Mouse (Mus musculus): Measurements from ENCODE around the gene Etl4.

The Etl4 gene

DNA sequence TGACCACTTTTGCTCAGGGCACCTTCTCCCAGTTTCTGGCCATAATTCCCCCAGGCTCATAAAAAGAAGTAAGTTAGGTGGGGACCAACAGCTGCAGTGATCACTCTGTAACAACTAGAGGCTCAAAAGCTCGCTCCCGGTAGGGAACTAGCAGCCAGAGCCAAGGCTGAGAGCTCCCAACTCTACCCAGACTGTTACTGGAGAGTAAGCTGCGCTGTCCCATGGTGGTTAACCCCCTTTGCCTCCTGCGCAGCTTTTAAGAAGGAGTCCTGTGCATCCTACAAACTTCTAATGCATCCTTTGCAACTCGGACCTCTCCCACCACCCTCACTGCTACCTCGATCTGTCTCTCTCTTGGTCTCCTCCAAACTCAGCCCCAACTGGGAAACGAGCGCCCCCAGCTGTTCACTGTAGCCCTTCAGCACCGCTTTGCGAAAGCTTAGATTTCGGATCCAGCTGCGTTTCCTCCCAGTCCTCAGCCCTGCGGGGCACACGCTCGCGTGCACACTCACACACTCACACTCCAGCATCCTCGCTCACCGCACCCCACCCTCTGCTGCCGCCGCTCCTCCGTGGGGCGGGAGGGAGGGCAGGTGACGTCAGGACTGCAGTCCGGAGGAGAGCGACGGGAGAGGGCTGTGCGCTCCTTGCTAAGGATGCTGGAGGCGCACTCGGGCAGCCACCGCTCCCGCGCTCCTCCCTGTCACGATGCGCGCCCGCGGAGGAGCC lies at the start of gene Etl4:
Gene Etl4 (plus strand): TSS at position 610 of the 729 bp plus-strand sequence.
- peak; percentile 91 for ATAC-seq (ENCODE audit: low TSS enrichment)

DNA sequence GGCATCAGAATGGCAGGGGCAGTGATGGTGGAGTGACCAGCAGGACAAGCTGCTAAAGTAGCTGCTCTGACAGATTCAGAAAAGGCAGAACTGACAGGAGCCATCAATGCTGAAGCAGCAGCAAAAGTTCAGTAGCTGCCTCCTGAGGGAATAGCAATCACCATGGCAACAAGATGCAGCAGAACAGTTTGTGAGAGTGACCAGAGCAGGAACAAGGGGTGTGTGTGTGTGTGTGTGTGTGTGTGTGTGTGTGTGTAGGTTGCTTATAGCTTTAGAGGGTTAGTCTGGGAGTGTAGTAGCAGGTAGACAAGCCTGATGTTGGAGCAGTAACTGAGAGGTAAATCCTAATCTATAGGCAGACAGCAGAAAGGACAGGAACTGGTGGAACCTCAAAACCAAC lies 40.4 kb upstream of the Etl4 start:
- ATAC-seq (ENCODE audit: low TSS enrichment) = no peak

DNA sequence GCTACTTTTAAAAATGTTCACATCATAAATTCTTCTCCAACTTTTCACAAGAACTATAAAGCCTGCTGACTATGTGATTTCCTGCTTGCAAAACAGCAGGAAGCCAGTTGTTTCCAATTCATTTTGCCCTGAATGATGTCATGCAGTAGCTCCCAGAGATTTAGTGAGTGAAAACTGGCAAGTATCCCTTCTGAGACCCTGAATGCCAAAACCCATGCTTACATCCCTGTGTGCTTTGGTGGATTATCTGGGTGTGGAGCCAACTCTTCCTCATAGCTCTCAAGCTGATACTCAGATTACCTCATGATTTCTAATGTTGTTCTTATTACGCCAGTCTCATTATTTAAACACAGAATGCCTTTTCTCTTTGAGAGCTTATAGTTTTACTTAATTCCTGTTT lies 37.7 kb upstream of the Etl4 start:
- no peak for ATAC-seq (ENCODE audit: low TSS enrichment)

DNA sequence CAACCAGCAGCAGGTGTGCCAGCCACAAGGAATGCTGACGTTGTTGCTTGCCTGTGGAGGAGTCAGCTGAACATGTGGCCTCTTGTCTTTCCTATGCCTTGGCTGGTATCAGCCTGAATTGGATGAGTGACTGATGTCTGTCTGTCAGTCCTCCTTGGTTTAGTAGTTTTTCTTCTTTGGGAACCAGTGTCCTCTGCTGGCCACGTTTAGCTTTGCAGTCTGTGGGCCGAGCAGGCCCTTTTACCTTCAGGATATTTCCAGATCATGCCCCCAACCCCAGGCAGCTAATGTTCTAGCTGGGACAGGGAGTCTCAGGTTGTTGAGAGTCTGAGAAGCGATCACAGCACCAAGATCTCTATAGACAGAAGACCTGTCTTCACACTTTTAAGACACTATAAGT lies 18.7 kb upstream of the Etl4 start:
- no peak for ATAC-seq (ENCODE audit: low TSS enrichment)

DNA sequence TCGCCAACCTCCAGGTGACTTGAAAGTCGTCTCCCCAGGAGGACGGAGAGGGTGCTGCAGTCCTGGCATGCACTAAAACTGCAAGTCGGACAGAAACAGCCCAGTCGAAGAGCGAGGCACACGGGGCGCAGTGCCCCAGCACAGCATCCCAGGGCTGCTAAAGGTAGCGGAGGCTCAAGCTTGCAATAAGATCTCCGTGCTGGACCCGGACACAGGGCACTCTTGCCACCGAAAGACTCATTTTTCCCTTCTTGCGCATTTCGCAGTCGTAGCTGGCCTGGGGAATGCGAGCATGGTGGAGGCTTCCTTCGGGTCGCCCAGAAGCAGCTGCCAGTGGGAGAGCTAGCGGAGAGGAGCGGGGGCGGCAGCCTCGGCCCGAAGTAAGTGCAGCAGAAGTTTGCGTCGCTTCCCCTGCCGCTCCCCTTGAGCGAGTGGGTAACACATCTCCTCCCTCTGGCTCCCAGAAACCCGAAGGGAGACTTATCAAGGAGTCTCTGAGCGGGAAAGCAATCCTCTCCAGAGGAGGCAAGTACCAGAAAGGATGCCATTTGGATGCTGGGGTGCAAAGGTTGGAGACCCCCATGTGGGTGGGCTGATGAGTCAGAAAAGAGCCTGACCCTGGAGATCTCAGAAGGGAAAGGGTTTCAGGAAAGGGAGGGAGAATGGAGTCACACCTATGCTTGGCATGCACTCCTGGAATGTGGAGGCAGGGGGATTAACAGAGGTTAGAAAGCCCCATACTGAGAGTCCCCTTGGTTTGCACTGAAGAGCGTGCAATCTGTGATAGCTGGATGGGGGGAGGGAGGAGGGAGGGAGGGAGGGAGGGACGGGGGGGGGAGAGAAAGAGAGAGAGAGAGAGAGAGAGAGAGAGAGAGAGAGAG lies 560 bp downstream of the Etl4 start:
- ATAC-seq (ENCODE audit: low TSS enrichment) = peak; percentile 86

DNA sequence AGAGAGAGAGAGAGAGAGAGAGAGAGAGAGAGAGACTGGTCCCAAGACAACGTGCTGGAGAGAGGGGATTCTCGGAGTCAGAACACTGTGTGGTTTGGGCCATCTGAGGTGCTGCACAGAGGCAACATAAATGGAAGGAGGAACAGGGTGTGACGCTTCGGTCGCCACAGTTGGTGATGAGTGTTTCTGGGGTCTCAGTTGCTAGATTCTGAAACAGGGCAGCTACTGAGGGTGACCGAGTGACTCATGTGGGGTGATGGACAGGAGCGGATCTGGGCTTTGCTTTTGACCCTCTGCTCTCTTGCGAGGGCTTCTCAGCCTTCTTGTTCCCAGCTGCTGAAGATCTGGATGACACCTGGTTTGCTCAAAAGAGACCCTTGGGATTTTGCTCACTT lies 1.2 kb downstream of the Etl4 start:
- ATAC-seq (ENCODE audit: low TSS enrichment) = no peak

DNA sequence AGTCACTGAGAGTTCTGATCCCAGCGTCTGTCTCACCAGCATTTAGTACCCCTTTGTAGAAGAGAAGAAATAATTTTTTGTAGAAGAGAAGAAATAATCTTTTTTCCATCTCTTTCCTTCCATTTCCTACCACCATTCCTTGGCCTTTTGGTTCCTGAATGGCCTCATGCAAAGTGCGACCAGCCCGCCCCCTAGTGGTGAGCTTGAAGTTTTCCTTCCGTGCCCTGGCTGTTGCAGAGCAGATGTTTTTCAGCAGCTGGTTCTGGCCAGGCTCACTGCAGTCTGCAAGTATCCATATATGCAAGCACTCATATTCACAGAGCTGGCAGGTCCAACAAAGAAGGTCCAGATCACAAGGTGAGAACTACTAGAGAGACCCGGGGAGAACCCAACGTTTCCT lies 9.6 kb downstream of the Etl4 start:
- ATAC-seq (ENCODE audit: low TSS enrichment) = no peak

DNA sequence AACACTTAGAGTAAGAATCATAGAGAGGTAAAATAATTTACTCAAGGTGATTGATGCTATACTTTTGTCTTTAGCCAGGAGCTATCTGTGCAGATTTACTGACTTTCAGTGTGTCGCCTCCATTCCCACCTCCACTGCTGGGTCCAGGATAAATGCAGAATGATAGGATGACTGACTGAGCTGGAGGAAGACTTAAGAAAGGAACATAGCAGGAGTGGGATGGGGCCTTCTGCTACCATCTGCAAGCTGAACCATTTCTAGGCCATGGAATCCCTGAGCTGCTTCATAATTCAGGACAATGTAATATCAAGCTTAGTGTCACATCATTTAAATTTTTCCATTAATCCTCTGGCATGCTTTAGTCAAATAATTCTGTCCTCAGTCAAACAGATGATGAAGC lies 20.4 kb downstream of the Etl4 start:
- peak; percentile 97 for ATAC-seq (ENCODE audit: low TSS enrichment)

DNA sequence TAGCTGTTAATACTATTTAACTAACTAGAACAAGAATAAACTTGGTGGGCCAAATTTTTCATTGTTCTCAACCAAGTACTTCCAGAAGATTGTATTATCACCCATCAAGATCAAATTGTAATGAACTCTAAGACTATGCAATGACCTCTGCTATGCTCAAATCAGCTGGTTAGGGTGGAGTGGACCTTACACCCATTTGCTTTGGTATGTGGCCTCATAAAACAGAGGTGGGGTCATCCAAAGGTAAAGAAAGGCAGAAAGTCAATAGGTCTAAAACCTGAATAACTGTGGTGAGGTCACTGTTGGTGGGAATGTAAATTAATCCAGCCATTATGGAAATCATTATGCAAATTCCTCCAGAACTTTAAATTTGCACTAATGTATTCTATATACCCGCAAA lies 24.3 kb downstream of the Etl4 start:
- ATAC-seq (ENCODE audit: low TSS enrichment) = no peak

DNA sequence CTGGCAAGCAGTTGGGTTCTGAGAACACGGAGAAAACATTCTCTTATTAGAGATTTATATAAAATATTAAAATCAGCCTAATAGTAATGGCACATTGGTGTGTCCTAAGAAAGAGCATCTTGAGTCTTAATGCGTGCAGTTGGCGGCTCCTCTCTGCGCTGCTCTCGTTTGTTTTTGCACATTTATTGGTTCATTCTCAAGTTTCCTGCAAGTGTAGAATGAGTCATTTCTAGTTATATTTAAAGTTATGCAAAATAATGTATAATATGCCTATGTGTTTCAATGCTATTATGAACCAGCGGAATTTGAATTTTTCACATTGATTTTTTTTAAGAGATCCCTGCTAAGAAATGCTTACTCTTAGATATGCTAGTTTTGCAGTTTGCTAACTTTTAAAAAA lies 35.6 kb downstream of the Etl4 start:
- peak; percentile 88 for ATAC-seq (ENCODE audit: low TSS enrichment)

DNA sequence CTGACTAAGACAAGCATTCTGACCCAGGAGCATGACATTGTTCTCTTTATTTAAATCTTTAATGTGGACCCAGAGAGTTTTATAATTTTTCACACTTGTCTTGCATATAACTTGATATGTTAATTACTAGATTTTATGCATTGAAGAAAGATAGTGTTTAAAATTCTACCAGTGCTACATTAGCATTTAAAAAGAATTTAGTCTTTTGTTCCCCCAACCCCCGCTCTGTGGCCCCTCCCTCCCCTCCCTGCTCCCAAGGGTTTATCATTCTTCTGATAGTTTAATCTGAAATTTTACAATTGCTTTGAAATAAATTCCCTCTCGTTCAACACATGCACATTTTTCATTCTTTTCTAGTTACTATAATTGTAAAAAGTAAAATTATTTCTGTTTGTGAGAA lies 43.4 kb downstream of the Etl4 start:
- ATAC-seq (ENCODE audit: low TSS enrichment) = no peak

DNA sequence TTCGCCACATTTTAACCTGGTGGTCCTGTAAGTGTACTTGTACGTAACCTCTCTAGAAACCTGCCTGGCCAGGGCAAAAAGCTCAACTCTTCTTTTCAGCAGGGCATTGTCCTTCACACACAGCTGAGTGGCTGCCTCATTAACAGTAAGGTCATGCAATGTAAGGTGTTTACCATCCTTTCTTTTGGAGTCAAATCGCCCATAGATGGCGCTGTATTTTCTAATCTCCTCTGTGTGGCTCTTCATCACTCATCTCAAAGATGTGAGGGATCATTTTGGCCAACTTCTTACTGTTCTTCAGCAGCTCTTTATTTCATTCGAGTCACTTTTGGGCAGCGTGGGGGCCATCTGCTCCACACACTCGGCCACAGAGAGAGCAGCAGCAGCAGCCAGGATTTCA lies 56.9 kb downstream of the Etl4 start:
- no peak for ATAC-seq (ENCODE audit: low TSS enrichment)

DNA sequence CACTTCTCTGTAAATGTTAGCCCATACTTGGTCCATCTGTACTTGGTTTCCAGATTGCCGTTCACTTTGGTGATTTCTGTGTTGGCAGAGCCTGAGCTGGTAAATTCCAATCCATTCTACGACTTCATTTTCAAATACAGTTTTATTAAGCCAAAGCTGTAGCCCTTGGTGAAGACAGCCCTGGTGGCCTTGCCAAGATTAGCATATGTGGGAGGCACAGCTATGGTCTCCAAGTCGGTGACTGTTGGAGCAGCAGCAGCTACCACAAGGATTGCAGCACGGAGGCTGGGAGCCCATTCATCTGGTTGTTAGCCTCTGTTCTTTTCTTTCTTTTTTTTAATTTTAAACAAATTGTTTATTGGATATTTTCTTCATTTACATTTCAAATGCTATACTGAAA lies 128.1 kb downstream of the Etl4 start:
- ATAC-seq (ENCODE audit: low TSS enrichment) = peak; percentile 95

DNA sequence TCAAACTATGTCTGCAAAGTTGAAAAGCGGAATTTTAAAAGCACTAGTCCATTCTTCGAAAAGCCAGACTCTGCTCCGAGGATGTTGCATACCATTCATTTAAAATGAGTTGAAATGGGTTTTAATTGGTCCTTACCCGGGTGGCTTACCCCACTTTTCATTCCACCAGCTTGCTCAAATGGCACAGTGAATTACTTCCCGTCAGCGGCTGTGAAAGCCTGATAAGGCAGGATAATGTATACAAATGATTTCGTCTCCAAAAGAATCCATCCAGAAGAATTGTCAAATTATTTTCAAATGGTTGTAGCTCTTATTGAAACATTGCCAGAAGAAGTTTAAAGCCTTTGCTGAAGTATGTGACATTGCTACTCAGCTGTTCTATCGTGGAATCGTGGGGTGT lies 162.8 kb downstream of the Etl4 start:
- no peak for ATAC-seq (ENCODE audit: low TSS enrichment)

DNA sequence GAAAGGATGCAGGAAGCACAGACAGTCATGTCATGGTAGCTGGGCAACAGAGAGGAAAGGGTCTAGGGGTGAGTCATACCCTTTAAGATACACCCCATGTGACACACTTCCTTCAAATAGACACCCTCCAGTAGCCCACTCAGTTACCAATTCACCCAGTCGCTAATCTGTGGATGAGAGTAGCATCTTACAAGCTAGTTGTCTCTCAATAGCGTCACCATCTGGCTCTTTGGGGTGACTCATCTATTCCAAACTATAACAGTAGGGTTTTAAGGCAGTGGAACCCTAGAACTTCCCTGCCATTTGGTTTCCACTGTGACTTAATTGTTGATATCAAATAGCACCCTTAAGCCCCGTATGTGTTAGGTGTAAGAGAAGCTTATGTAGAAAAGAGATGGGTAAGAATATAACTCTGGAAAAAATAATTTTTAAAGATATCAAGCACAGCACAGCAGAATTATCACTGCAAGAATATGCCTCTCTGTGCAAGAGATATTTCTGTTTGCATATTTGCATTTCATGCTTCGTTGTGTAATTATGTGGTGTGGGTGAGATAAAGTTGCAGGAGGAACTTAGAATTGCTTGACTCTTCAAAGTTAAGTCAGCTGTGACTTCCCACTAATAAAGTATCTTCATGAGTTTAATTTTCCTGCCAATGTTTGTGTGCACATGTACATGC lies 166.7 kb downstream of the Etl4 start:
- ATAC-seq (ENCODE audit: low TSS enrichment) = peak; percentile 80

DNA sequence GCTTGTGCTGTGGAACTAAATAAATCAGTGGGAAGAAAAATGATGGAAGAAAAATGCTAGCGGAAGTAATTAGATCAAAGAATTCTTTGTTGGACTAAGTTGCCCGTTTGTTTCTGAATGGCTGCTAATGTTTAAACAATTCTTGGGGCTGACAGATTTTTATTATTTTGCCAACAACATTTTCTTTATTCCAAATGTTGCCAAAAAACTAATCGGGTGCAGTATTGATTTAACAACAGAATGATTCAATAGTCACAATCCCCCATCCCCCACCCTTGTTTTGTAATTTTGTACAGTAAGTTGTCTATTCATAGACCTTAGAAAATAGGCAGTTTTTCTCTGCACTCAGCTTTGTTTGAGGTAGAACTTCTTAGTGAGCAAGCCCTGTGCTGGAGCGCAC lies 175.2 kb downstream of the Etl4 start:
- ATAC-seq (ENCODE audit: low TSS enrichment) = no peak

DNA sequence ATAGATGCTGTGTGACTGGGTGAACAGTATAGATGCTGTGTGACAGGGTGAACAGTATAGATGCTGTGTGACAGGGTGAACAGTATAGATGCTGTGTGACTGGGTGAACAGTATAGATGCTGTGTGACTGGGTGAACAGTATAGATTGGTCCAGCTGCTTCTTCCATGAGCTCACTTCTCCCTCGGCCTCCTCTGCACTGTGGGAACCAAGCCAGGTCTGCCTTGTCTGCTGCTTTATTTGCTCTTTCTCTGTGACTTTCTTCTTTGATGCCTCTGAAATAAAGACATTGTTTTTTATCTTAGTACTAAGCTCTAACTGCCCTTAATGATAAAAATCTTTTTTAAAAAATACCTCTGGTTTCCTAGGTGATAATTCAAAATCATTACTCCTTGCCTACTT lies 195.9 kb downstream of the Etl4 start:
- peak; percentile 74 for ATAC-seq (ENCODE audit: low TSS enrichment)

DNA sequence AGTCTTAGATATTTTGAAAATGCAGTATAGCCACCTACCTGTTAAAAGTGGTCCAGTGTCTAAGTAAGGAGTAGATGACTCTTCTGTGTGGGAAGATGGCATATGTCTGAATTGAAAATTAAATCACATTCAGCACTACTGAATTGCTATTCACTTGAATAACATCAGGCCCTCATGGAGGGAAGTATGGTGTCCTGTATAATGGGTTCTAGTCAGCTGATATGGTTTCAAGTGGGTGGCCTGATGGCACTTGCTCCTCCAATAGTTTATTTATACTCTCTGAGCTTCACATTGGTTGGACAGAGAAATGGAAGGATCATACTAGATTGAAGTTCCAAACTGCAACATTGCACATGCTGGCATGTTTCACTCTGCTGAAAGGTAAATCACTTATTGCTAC lies 202.1 kb downstream of the Etl4 start:
- peak; percentile 98 for ATAC-seq (ENCODE audit: low TSS enrichment)

DNA sequence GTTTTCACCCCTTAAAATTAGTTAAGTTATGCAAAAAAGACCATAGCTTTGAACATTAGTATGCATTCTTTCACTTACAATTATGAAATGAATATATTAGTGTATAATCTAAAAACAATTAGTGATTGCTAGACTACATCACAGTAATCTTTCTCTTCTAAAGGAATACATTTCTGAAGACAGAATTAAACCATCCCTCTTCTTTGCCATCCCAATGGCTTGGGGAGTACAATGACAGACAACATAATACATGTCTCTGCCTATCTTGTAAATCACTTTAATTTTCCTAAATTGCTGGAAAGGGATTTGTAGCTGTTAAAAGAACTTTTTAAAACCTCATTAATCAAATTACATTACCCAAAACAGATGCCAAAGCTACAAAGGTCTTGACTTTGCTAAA lies 216.3 kb downstream of the Etl4 start:
- ATAC-seq (ENCODE audit: low TSS enrichment) = no peak

DNA sequence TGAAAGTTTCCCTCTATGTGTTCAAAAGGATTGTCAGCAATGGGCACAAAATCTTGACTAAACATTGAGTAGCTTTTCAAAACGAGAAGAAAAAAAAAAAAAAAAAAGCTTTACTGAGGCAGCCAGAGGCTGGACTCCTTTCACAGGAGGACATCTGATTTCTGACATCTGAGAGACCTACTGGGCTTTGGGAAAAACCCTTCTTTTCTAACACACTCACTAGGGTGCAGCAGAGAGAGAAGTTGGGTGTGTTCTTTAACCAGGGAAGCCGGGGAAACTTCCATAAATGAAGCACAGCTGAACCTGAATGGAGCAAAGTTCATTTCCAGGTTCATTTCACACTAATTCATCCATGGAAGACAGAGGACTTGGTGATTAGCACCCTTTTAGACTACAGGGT lies 222.2 kb downstream of the Etl4 start:
- no peak for ATAC-seq (ENCODE audit: low TSS enrichment)

DNA sequence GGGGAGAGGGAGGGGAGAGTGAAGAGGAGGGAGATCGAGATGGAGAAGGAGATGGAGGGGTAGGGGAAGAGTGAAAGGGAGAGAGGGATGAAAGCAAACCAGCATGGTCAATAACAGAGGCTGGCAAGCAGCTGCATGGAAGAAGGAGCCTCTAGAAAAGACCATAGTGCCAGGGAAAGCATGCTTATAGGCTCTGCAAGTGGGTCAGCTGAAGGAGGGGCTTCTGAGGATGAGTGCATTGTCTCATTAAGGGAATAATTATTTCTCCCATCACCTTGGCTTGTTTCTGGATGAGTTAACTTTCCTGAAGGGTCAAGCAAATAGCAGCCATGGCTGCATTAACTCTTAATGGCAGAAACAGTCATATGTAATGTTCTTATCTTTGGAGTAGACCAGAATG lies 228.8 kb downstream of the Etl4 start:
- no peak for ATAC-seq (ENCODE audit: low TSS enrichment)

DNA sequence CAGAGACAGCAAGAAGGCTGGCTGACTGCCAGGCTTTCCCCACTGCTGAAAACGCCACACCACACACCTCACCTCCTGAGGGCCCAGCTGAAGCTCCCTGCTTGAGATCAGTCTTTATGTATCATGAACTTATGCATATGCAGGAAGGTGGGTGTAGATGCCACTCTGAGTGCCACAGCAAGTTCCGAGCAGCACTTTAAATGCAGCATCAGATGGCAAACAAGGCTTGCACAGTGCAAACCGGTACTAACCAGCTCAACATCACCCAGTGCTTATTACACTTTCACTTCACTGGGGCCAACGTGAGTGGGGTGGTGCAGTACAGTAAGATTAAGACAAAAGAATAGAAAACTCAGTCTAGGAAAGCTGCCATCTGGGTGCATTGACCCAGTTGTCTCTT lies 235.8 kb downstream of the Etl4 start:
- ATAC-seq (ENCODE audit: low TSS enrichment) = peak; percentile 93

DNA sequence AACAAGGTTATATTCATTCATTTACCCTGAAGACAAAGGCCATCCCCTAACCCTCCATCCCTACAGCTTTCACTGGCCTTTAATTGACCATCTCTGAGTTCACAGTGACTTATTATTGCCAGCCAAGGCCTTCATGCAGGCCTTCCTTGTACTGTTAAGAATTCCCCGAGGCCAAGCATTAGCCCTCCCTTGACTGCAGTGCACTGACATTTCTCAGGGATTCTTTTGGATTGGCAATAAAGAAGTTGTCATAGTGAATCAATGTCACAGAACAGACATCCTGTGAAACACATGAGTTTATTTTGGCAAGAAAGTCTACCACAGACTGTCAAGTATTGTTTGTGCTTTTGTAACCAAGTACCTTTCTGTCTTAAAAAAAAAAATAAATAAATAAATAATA lies 257.5 kb downstream of the Etl4 start:
- no peak for ATAC-seq (ENCODE audit: low TSS enrichment)

Data from frontal cortex, adult (tissue).